Mouse (Mus musculus) intestine, embryonic 14.5 days (tissue): ENCODE results near the gene Rab42. TPM values are rescaled to one million over a fixed set of nuclear protein-coding genes. Genes with fewer than 3 reads are reported as not detected.
A peak's percentile ranks its signal among the peaks of the same experiment; 100 is the strongest.

Experiments
- ATAC-seq: fragments of 200-750 bp; cut with Nextera tagmentation; replicated peaks from 2 replicates; pipeline ENCODE4 v1.8.0; 2017; ENCODE audit warnings: low read depth, moderate number of reproducible peaks, moderate TSS enrichment, moderate library complexity; ENCODE audit not compliant: low FRiP score, low TSS enrichment
- DNase-seq: peaks from one replicate; pipeline ENCODE4 v3.0.0-alpha.2; 2018; ENCODE audit warnings: low spot score
- H3K27ac ChIP-seq: fragments of 300-500 bp; sonication (generic); 2 replicates; pipeline ENCODE4 v1.5.1; 2014; ENCODE audit warnings: low read depth, mild to moderate bottlenecking, control low read depth
- H3K27me3 ChIP-seq: fragments of 300-500 bp; sonication (generic); replicated peaks from 2 replicates; pipeline ENCODE4 v1.6.1; 2014; ENCODE audit warnings: low read length, control low read depth; ENCODE audit not compliant: control insufficient read depth, insufficient read depth
- H3K36me3 ChIP-seq: fragments of 300-500 bp; sonication (generic); 2 replicates; pipeline ENCODE4 v1.6.1; 2014; ENCODE audit warnings: low read length, control low read depth; ENCODE audit not compliant: control insufficient read depth, insufficient read depth
- H3K4me1 ChIP-seq: fragments of 300-500 bp; sonication (generic); replicated peaks from 2 replicates; pipeline ENCODE4 v1.6.1; 2014; ENCODE audit warnings: low read length, control low read depth, mixed read lengths; ENCODE audit not compliant: control insufficient read depth, insufficient read depth
- H3K4me2 ChIP-seq: fragments of 300-500 bp; sonication (generic); 2 replicates; pipeline ENCODE4 v1.6.1; 2014; ENCODE audit warnings: low read length
- H3K4me3 ChIP-seq: fragments of 300-500 bp; sonication (generic); 2 replicates; pipeline ENCODE4 v1.5.1; 2014; ENCODE audit warnings: low read depth, low read length, control low read depth, mixed read lengths
- H3K9ac ChIP-seq: fragments of 300-500 bp; sonication (generic); 2 replicates; pipeline ENCODE4 v1.6.1; 2014; ENCODE audit warnings: mild to moderate bottlenecking, low read length
- H3K9me3 ChIP-seq: fragments of 300-500 bp; sonication (generic); 2 replicates; pipeline ENCODE4 v1.6.1; 2016; ENCODE audit warnings: low read length, control low read depth; ENCODE audit not compliant: control insufficient read depth
- WGBS: fragments of 180-500 bp; shearing (Covaris S2); extraction: QIAGEN DNeasy Blood & Tissue Kit; methylation state at CpG from one replicate; pipeline ENCODE4 v1.1.7; 2014; 5-methylcytosine and 5-hydroxymethylcytosine counted together
- polyA plus RNA-seq: library from polyadenylated mRNA; unstranded; fragments of >200 nt; fragmentation: Nextera tagmentation; extraction: Ambion mirVana; gene quantifications from 2 replicates; pipeline ENCODE4 v1.2.1, GENCODE M21; 2014

Gene Rab42
- polyA plus RNA-seq, 1 experiment from 2014 or later, result 1.6 TPM

GRCm38 (mm10) chr4:132329115-132329834 lies 26.1 kb upstream of the Rab42 start, which contains the start of gene Trnau1ap:
Gene Trnau1ap (minus strand): TSS chr4:132329538.
- peak within 1 kb of the TSS; percentile 79 for H3K4me2 ChIP-seq
- peaks cover 43% of the 10 kb centered on the region for H3K36me3 ChIP-seq
- peak; percentile 97 for ATAC-seq
- H3K4me1 ChIP-seq, result peaks cover 10% of the 10 kb centered on the region
- peak within 1 kb of the TSS; percentile 87 for H3K27ac ChIP-seq
- H3K4me3 ChIP-seq, result peak within 1 kb of the TSS; percentile 85
- H3K9ac ChIP-seq, result peak within 1 kb of the TSS; percentile 84
- H3K27me3 ChIP-seq, result no peaks in the 10 kb centered on the region
- no peaks in the 10 kb centered on the region for H3K9me3 ChIP-seq
- 0% methylated on average over 52 of the region's 52 CpGs for WGBS
- peak; percentile 97 for DNase-seq

- peak overlapping the region; percentile 85 for H3K4me3 ChIP-seq
- no peak for DNase-seq
- peak overlapping the region; percentile 84 for H3K9ac ChIP-seq
- 46% methylated on average over 14 of the region's 14 CpGs for WGBS
- peaks cover 43% of the 10 kb centered on the region for H3K36me3 ChIP-seq
- H3K27me3 ChIP-seq, result no peaks in the 10 kb centered on the region
- peak overlapping the region; percentile 79 for H3K4me2 ChIP-seq
- H3K4me1 ChIP-seq, result peaks cover 10% of the 10 kb centered on the region
- no peaks in the 10 kb centered on the region for H3K9me3 ChIP-seq
- no peak for ATAC-seq
- H3K27ac ChIP-seq, result no peak overlapping the region; the same call in 1 of the 2 replicates
Measured at GRCm38 (mm10) chr4:132328391-132328982, 25.3 kb upstream of the Rab42 start.

- 80% methylated on average over 5 of the region's 5 CpGs for WGBS
- ATAC-seq (no peak), DNase-seq (no peak)
- peaks cover 40% of the 10 kb centered on the region for H3K36me3 ChIP-seq
- H3K27ac ChIP-seq, result no peak overlapping the region
- H3K9me3 ChIP-seq, result no peaks in the 10 kb centered on the region
- no peak overlapping the region for H3K4me3 ChIP-seq
- H3K4me2 ChIP-seq, result no peak overlapping the region
- H3K4me1 ChIP-seq, result peaks cover 10% of the 10 kb centered on the region
- H3K27me3 ChIP-seq, result no peaks in the 10 kb centered on the region
- H3K9ac ChIP-seq, result no peak overlapping the region
Measured at GRCm38 (mm10) chr4:132326481-132326880, 23.3 kb upstream of the Rab42 start.

GRCm38 (mm10) chr4:132315711-132316110 lies 12.5 kb upstream of the Rab42 start:
- no peaks in the 10 kb centered on the region for H3K27me3 ChIP-seq
- no peak overlapping the region for H3K27ac ChIP-seq
- DNase-seq (no peak), ATAC-seq (0 out of 2 replicates have a peak, but pooled peaks have one; percentile 18)
- no peak overlapping the region for H3K4me2 ChIP-seq
- no peaks in the 10 kb centered on the region for H3K9me3 ChIP-seq
- 77% methylated on average over 8 of the region's 8 CpGs for WGBS
- no peak overlapping the region for H3K9ac ChIP-seq
- H3K4me3 ChIP-seq, result no peak overlapping the region
- no peaks in the 10 kb centered on the region for H3K4me1 ChIP-seq
- H3K36me3 ChIP-seq, result peaks cover 79% of the 10 kb centered on the region

GRCm38 (mm10) chr4:132312627-132313026 lies 9.4 kb upstream of the Rab42 start:
- 90% methylated on average over 5 of the region's 5 CpGs for WGBS
- no peak for DNase-seq

GRCm38 (mm10) chr4:132311801-132312200 lies 8.6 kb upstream of the Rab42 start:
- H3K4me3 ChIP-seq, result no peak overlapping the region
- DNase-seq, result no peak
- H3K36me3 ChIP-seq, result peaks cover 58% of the 10 kb centered on the region
- no peaks in the 10 kb centered on the region for H3K9me3 ChIP-seq
- 58% methylated on average over 3 of the region's 3 CpGs for WGBS
- peaks cover 8% of the 10 kb centered on the region; the same call in 1 of the 2 replicates for H3K4me1 ChIP-seq
- H3K27ac ChIP-seq, result no peak overlapping the region
- H3K27me3 ChIP-seq, result no peaks in the 10 kb centered on the region
- H3K4me2 ChIP-seq, result no peak overlapping the region
- no peak for ATAC-seq
- H3K9ac ChIP-seq, result no peak overlapping the region

More at GRCm38 (mm10) chr4:132312627-132313026, 9.4 kb upstream of the Rab42 start:
- H3K9ac ChIP-seq, result no peak overlapping the region
- no peaks in the 10 kb centered on the region for H3K9me3 ChIP-seq
- peaks cover 64% of the 10 kb centered on the region for H3K36me3 ChIP-seq
- no peak overlapping the region for H3K27ac ChIP-seq
- no peak overlapping the region for H3K4me3 ChIP-seq
- H3K27me3 ChIP-seq, result no peaks in the 10 kb centered on the region
- no peak overlapping the region for H3K4me2 ChIP-seq
- peaks cover 8% of the 10 kb centered on the region; the same call in 1 of the 2 replicates for H3K4me1 ChIP-seq
- ATAC-seq, result no peak

- WGBS, result 39% methylated on average over 1 of the region's 1 CpGs
- Histone ChIP-seq H3K9ac (no peak overlapping the region), H3K4me3 (no peak overlapping the region), H3K36me3 (peaks cover 52% of the 10 kb centered on the region), H3K27ac (no peak overlapping the region), H3K4me2 (no peak overlapping the region), H3K27me3 (no peaks in the 10 kb centered on the region), H3K9me3 (no peaks in the 10 kb centered on the region), H3K4me1 (peaks cover 8% of the 10 kb centered on the region; the same call in 1 of the 2 replicates)
- no peak for ATAC-seq
- no peak for DNase-seq
Measured at GRCm38 (mm10) chr4:132311209-132311608, 8.0 kb upstream of the Rab42 start.

GRCm38 (mm10) chr4:132309849-132310472 lies 6.8 kb upstream of the Rab42 start:
- ATAC-seq, result no peak; the same call in 1 of the 2 replicates
- peak overlapping the region; percentile 87 for H3K4me3 ChIP-seq
- H3K27me3 ChIP-seq, result no peaks in the 10 kb centered on the region
- peaks cover 45% of the 10 kb centered on the region for H3K36me3 ChIP-seq
- H3K4me1 ChIP-seq, result peaks cover 8% of the 10 kb centered on the region; the same call in 1 of the 2 replicates
- 0 out of 2 replicates have a peak overlapping the region, but pooled peaks have one; percentile 88 for H3K27ac ChIP-seq
- DNase-seq, result no peak
- H3K4me2 ChIP-seq, result peak overlapping the region; percentile 91
- 30% methylated on average over 10 of the region's 10 CpGs for WGBS
- H3K9ac ChIP-seq, result peak overlapping the region; percentile 96
- no peaks in the 10 kb centered on the region for H3K9me3 ChIP-seq
